Mouse (Mus musculus) forebrain, embryonic 11.5 days (tissue): ENCODE measurements around the gene Brd2. TPM values are rescaled to one million over a fixed set of nuclear protein-coding genes. Genes with fewer than 3 reads are reported as not detected.

Experiments used
- ATAC-seq: fragments of 200-750 bp; cut with Nextera tagmentation; replicated peaks from 2 replicates; pipeline ENCODE4 v1.8.0; 2017; ENCODE audit warnings: moderate TSS enrichment; ENCODE audit not compliant: low FRiP score
- DNase-seq: peaks from one replicate; pipeline ENCODE4 v3.0.0-alpha.2; 2017; ENCODE audit warnings: low spot score
- H3K27ac ChIP-seq: fragments of 300-500 bp; sonication (generic); 2 replicates; pipeline ENCODE4 v1.5.1; 2014; ENCODE audit warnings: low read depth, low read length
- H3K27me3 ChIP-seq: fragments of 300-500 bp; sonication (generic); 2 replicates; pipeline ENCODE4 v1.6.1; 2014; ENCODE audit warnings: mild to moderate bottlenecking, low read length, mixed read lengths; ENCODE audit not compliant: control insufficient read depth, insufficient read depth
- H3K36me3 ChIP-seq: fragments of 300-500 bp; sonication (generic); 2 replicates; pipeline ENCODE4 v1.6.1; 2014; ENCODE audit warnings: mild to moderate bottlenecking, low read length, moderate library complexity, mixed read lengths; ENCODE audit not compliant: control insufficient read depth, insufficient read depth
- H3K4me1 ChIP-seq: fragments of 300-500 bp; sonication (generic); replicated peaks from 2 replicates; pipeline ENCODE4 v1.6.1; 2014; ENCODE audit warnings: low read length, mixed read lengths; ENCODE audit not compliant: control insufficient read depth, insufficient read depth
- H3K4me2 ChIP-seq: fragments of 300-500 bp; sonication (generic); 2 replicates; pipeline ENCODE4 v1.6.1; 2014; ENCODE audit warnings: low read depth, mild to moderate bottlenecking, low read length, moderate library complexity, mixed read lengths; ENCODE audit not compliant: severe bottlenecking
- H3K4me3 ChIP-seq: fragments of 300-500 bp; sonication (generic); 2 replicates; pipeline ENCODE4 v1.5.1; 2014; ENCODE audit warnings: low read depth, low read length
- H3K9ac ChIP-seq: fragments of 300-500 bp; sonication (generic); 2 replicates; pipeline ENCODE4 v1.6.1; 2014; ENCODE audit warnings: low read length
- H3K9me3 ChIP-seq: fragments of 300-500 bp; sonication (generic); 2 replicates; pipeline ENCODE4 v1.6.1; 2016; ENCODE audit warnings: low read length, mixed read lengths; ENCODE audit not compliant: control insufficient read depth
- whole genome bisulfite sequencing: fragments of 180-500 bp; shearing (Covaris S2); extraction: QIAGEN DNeasy Blood & Tissue Kit; methylation state at CpG from one replicate; pipeline ENCODE4 v1.1.7; 2014; 5-methylcytosine and 5-hydroxymethylcytosine counted together
- polyA plus RNA-seq: library from polyadenylated mRNA; unstranded; fragments of >200 nt; fragmentation: Nextera tagmentation; extraction: Ambion mirVana; gene quantifications from 2 replicates; pipeline ENCODE4 v1.2.1, GENCODE M21; 2014

The Brd2 gene
- polyA plus RNA-seq, 1 experiment from 2014 or later, result 152 TPM

- no peak overlapping the region for H3K4me3 ChIP-seq
- H3K4me1 ChIP-seq, result no peaks in the 10 kb centered on the region
- no peaks in the 10 kb centered on the region for H3K9me3 ChIP-seq
- H3K9ac ChIP-seq, result no peak overlapping the region
- DNase-seq (peak; percentile 77), ATAC-seq (peak; percentile 58)
- no peaks in the 10 kb centered on the region for H3K36me3 ChIP-seq
- no peak overlapping the region for H3K27ac ChIP-seq
- H3K27me3 ChIP-seq, result no peaks in the 10 kb centered on the region
- no peak overlapping the region for H3K4me2 ChIP-seq
- 43% methylated on average over 7 of the region's 7 CpGs for WGBS
These were observed 29.1 kb downstream of the Brd2 start for GRCm38 (mm10) chr17:34093199-34093874.

- no peak for ATAC-seq
- H3K36me3 ChIP-seq, result no peaks in the 10 kb centered on the region
- 52% methylated on average over 11 of the region's 11 CpGs for WGBS
- DNase-seq, result no peak
- no peaks in the 10 kb centered on the region for H3K4me1 ChIP-seq
- no peak within 1 kb of the TSS for H3K4me2 ChIP-seq
- no peak within 1 kb of the TSS for H3K4me3 ChIP-seq
- no peak within 1 kb of the TSS for H3K27ac ChIP-seq
- H3K27me3 ChIP-seq, result no peaks in the 10 kb centered on the region
- H3K9ac ChIP-seq, result no peak within 1 kb of the TSS
- H3K9me3 ChIP-seq, result no peaks in the 10 kb centered on the region
These were observed 30.1 kb downstream of the Brd2 start, which contains the start of gene H2-Oa for GRCm38 (mm10) chr17:34092197-34092875. H2-Oa (plus strand) TSS chr17:34092340.

- Histone ChIP-seq H3K36me3 (no peaks in the 10 kb centered on the region), H3K4me3 (no peak overlapping the region), H3K4me1 (no peaks in the 10 kb centered on the region), H3K27me3 (no peaks in the 10 kb centered on the region), H3K9ac (no peak overlapping the region), H3K4me2 (no peak overlapping the region), H3K27ac (no peak overlapping the region), H3K9me3 (no peaks in the 10 kb centered on the region)
- DNase-seq (peak; percentile 63), ATAC-seq (no peak)
- WGBS, result 45% methylated on average over 7 of the region's 7 CpGs
These were observed 31.5 kb downstream of the Brd2 start for GRCm38 (mm10) chr17:34090923-34091322.

- Histone ChIP-seq H3K36me3 (no peaks in the 10 kb centered on the region), H3K27me3 (no peaks in the 10 kb centered on the region), H3K9ac (no peak overlapping the region), H3K9me3 (no peaks in the 10 kb centered on the region), H3K4me2 (no peak overlapping the region), H3K4me1 (no peaks in the 10 kb centered on the region), H3K4me3 (no peak overlapping the region), H3K27ac (no peak overlapping the region)
- DNase-seq (no peak), ATAC-seq (no peak)
- 93% methylated on average over 11 of the region's 11 CpGs for WGBS
These were observed 34.3 kb downstream of the Brd2 start for GRCm38 (mm10) chr17:34088124-34088523.

- Histone ChIP-seq H3K4me3 (no peak overlapping the region), H3K27me3 (no peaks in the 10 kb centered on the region), H3K9ac (no peak overlapping the region), H3K9me3 (no peaks in the 10 kb centered on the region), H3K36me3 (no peaks in the 10 kb centered on the region), H3K27ac (no peak overlapping the region), H3K4me2 (no peak overlapping the region), H3K4me1 (no peaks in the 10 kb centered on the region)
- 44% methylated on average over 2 of the region's 2 CpGs for WGBS
- ATAC-seq, result no peak
- DNase-seq, result no peak
These were observed 35.0 kb downstream of the Brd2 start for GRCm38 (mm10) chr17:34087386-34087785.

GRCm38 (mm10) chr17:34083104-34083503, 39.3 kb downstream of the Brd2 start:
- no peak for DNase-seq
- no peak overlapping the region for H3K4me2 ChIP-seq
- no peak for ATAC-seq
- no peaks in the 10 kb centered on the region for H3K36me3 ChIP-seq
- H3K4me1 ChIP-seq, result no peaks in the 10 kb centered on the region; the same call in 1 of the 2 replicates
- 3% methylated on average over 8 of the region's 8 CpGs for WGBS
- no peak overlapping the region for H3K9ac ChIP-seq
- no peak overlapping the region for H3K27ac ChIP-seq
- no peaks in the 10 kb centered on the region for H3K9me3 ChIP-seq
- no peak overlapping the region for H3K4me3 ChIP-seq
- H3K27me3 ChIP-seq, result no peaks in the 10 kb centered on the region

GRCm38 (mm10) chr17:34079621-34080020, 42.8 kb downstream of the Brd2 start:
- no peak overlapping the region for H3K27ac ChIP-seq
- no peak for DNase-seq

GRCm38 (mm10) chr17:34079002-34079401, 43.4 kb downstream of the Brd2 start:
- Histone ChIP-seq H3K9me3 (no peaks in the 10 kb centered on the region), H3K9ac (no peak overlapping the region), H3K4me1 (peaks cover 3% of the 10 kb centered on the region), H3K4me3 (no peak overlapping the region), H3K27me3 (peaks cover 7% of the 10 kb centered on the region; the same call in 1 of the 2 replicates), H3K36me3 (no peaks in the 10 kb centered on the region), H3K27ac (no peak overlapping the region), H3K4me2 (no peak overlapping the region)
- WGBS, result 94% methylated on average over 11 of the region's 11 CpGs
- ATAC-seq, result no peak
- DNase-seq, result no peak

More at GRCm38 (mm10) chr17:34079621-34080020, 42.8 kb downstream of the Brd2 start:
- peak; percentile 71; the same call in 1 of the 2 replicates for ATAC-seq
- H3K9ac ChIP-seq, result no peak overlapping the region
- no peaks in the 10 kb centered on the region for H3K9me3 ChIP-seq
- H3K4me1 ChIP-seq, result peaks cover 3% of the 10 kb centered on the region
- peaks cover 7% of the 10 kb centered on the region; the same call in 1 of the 2 replicates for H3K27me3 ChIP-seq
- H3K4me2 ChIP-seq, result no peak overlapping the region
- H3K4me3 ChIP-seq, result no peak overlapping the region
- 10% methylated on average over 5 of the region's 5 CpGs for WGBS
- no peaks in the 10 kb centered on the region for H3K36me3 ChIP-seq
